Mouse (Mus musculus) stomach, embryonic 15.5 days (tissue): ENCODE measurements around the gene Cdh13. TPM values are rescaled to one million over a fixed set of nuclear protein-coding genes. Genes with fewer than 3 reads are reported as not detected.

Experiments
- ATAC-seq: fragments of 200-750 bp; cut with Nextera tagmentation; 2 replicates; pipeline ENCODE4 v1.8.0; 2017; ENCODE audit warnings: low read depth, moderate number of reproducible peaks, moderate TSS enrichment; ENCODE audit not compliant: insufficient read depth, low FRiP score
- H3K27ac ChIP-seq: fragments of 300-500 bp; sonication (generic); 2 replicates; pipeline ENCODE4 v1.5.1; 2015; ENCODE audit warnings: mild to moderate bottlenecking, inconsistent platforms
- H3K27me3 ChIP-seq: fragments of 300-500 bp; sonication (generic); replicated peaks from 2 replicates; pipeline ENCODE4 v1.6.1; 2015; ENCODE audit warnings: inconsistent platforms
- H3K36me3 ChIP-seq: fragments of 300-500 bp; sonication (generic); 2 replicates; pipeline ENCODE4 v1.6.1; 2015; ENCODE audit warnings: inconsistent platforms
- H3K4me1 ChIP-seq: fragments of 300-500 bp; sonication (generic); 2 replicates; pipeline ENCODE4 v1.6.1; 2015; ENCODE audit warnings: inconsistent platforms
- H3K4me2 ChIP-seq: fragments of 300-500 bp; sonication (generic); 2 replicates; pipeline ENCODE4 v1.6.1; 2015; ENCODE audit warnings: mild to moderate bottlenecking, inconsistent platforms
- H3K4me3 ChIP-seq: fragments of 300-500 bp; sonication (generic); replicated peaks from 2 replicates; pipeline ENCODE4 v1.5.1; 2015; ENCODE audit warnings: inconsistent platforms
- H3K9ac ChIP-seq: fragments of 300-500 bp; sonication (generic); 2 replicates; pipeline ENCODE4 v1.6.1; 2015; ENCODE audit warnings: inconsistent platforms
- H3K9me3 ChIP-seq: fragments of 300-500 bp; sonication (generic); 2 replicates; pipeline ENCODE4 v1.6.1; 2016; ENCODE audit warnings: inconsistent platforms
- WGBS: fragments of 180-500 bp; shearing (Covaris S2); methylation state at CpG from one replicate; pipeline ENCODE4 v1.1.7; 2015; 5-methylcytosine and 5-hydroxymethylcytosine counted together
- polyA plus RNA-seq: library from polyadenylated mRNA; unstranded; fragments of >200 nt; fragmentation: Nextera tagmentation; extraction: Ambion mirVana; gene quantifications from 2 replicates; pipeline ENCODE4 v1.2.1, GENCODE M21; 2015

The Cdh13 gene
- polyA plus RNA-seq, 1 experiment from 2014 or later = 12.1 TPM

DNA sequence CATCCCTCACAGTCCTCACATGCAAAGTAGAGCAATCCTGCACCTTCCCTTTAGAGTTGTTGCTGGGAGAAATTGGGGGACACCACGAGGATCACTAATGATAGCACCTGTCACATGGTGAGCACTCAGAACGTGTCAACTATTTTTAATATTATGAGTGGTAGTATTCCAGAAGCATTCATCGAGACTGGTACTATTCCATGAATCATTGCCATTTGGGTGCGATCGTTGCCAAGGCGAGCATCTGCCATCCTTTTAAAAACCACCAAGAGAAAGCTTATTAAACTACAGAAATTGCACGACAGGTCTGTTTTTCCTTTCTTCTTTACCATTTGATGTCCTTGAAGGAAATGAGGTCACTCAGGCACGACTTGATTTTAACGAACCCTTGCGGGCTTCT, 328.0 kb downstream of the Cdh13 start:
- Histone ChIP-seq H3K9me3 (no peaks in the 10 kb centered on the region), H3K9ac (no peak overlapping the region), H3K27ac (no peak overlapping the region), H3K4me1 (no peaks in the 10 kb centered on the region), H3K27me3 (no peaks in the 10 kb centered on the region), H3K36me3 (no peaks in the 10 kb centered on the region), H3K4me3 (no peak overlapping the region), H3K4me2 (no peak overlapping the region)
- 89% methylated on average over 10 of the region's 10 CpGs for WGBS
- ATAC-seq = no peak

DNA sequence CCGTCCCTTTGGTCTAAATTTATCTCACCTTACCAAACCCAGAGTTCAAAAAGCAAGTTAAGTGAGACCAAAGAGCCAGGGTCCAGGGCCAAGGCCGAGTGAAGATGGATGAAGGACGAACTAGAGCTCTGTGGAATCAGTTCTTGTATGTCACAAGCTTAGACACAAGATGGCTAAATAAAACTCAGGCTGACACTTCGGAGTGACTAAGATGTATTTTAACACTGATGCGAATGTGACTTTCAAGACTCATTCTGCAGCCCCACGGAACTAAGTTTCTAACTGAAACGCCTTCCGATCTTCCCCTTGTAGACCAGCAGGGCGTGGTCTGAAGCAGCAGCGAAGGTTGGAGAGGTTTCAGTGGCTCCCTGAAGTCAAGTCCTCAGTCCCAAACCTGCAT, 334.7 kb downstream of the Cdh13 start:
- no peak for ATAC-seq
- no peak overlapping the region for H3K27ac ChIP-seq

DNA sequence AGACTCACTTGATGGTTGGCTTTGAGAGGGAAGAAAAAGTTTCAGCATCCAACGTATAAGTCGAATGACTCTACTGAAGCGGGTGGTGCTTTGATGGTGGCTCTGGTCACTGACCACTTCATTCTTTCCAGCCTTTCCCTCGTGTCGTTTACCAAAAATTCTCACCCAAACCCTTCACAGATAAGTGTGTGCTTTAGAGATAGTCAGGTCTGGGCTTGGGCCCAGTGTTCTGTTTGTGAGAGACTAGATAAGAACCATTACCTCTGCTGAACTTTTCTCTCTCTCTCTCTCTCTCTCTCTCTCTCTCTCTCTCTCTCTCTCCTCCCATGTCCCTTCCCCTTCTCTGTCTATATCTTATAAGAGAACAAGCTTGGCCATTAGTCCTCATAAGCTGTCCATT, 342.9 kb downstream of the Cdh13 start:
- no peak for ATAC-seq
- Histone ChIP-seq H3K4me3 (no peak overlapping the region), H3K36me3 (no peaks in the 10 kb centered on the region), H3K4me2 (no peak overlapping the region), H3K9me3 (no peaks in the 10 kb centered on the region), H3K27ac (no peak overlapping the region), H3K9ac (no peak overlapping the region), H3K4me1 (no peaks in the 10 kb centered on the region), H3K27me3 (no peaks in the 10 kb centered on the region)
- 80% methylated on average over 5 of the region's 5 CpGs for WGBS

More for the DNA sequence above, 334.7 kb downstream of the Cdh13 start:
- Histone ChIP-seq H3K27me3 (no peaks in the 10 kb centered on the region), H3K4me3 (no peak overlapping the region), H3K36me3 (no peaks in the 10 kb centered on the region), H3K4me2 (no peak overlapping the region), H3K9ac (no peak overlapping the region), H3K9me3 (no peaks in the 10 kb centered on the region), H3K4me1 (no peaks in the 10 kb centered on the region)
- WGBS = 89% methylated on average over 10 of the region's 10 CpGs

DNA sequence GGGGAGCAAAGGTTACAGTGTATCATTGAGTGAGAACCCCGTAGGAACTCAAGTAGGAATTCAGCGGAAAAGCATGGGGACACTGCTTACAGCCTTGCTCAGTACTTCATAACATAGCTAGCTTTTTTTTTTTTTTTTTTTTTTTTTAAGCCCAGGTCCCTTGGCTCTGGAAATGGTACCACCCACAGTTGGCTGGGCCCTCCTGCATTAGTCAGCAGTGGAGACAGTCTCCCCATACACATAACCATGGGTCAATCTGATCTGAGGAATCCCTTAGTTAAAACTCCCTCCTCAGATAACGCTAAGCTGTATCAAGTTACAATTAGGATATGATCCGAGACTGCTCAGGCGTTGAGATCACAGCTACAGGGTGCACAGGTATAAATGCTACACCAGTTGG, 344.2 kb downstream of the Cdh13 start:
- Histone ChIP-seq H3K36me3 (no peaks in the 10 kb centered on the region), H3K27me3 (no peaks in the 10 kb centered on the region), H3K9ac (no peak overlapping the region), H3K4me2 (no peak overlapping the region), H3K27ac (no peak overlapping the region), H3K4me3 (no peak overlapping the region), H3K4me1 (no peaks in the 10 kb centered on the region), H3K9me3 (no peaks in the 10 kb centered on the region)
- no peak for ATAC-seq
- 74% methylated on average over 5 of the region's 5 CpGs for WGBS

DNA sequence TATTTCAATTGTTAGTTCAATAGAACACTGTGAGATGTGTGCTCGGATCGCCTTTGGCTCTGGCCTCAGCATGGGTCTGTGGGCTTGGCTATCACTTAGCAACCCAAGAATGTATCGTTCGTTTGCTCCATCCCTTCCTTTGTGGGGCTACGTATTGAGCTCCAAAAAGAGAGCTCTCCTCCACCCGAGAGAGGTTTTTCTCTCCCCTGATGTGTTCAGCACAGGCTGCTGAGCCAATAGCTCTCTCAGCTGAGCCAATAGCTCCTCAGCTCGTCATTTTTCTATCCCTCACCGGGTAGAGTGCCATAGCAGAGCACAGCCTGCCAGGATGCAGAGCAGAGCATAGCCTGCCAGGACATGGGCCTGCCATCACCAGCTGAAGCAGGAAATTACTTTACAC, 345.2 kb downstream of the Cdh13 start:
- ATAC-seq = no peak

DNA sequence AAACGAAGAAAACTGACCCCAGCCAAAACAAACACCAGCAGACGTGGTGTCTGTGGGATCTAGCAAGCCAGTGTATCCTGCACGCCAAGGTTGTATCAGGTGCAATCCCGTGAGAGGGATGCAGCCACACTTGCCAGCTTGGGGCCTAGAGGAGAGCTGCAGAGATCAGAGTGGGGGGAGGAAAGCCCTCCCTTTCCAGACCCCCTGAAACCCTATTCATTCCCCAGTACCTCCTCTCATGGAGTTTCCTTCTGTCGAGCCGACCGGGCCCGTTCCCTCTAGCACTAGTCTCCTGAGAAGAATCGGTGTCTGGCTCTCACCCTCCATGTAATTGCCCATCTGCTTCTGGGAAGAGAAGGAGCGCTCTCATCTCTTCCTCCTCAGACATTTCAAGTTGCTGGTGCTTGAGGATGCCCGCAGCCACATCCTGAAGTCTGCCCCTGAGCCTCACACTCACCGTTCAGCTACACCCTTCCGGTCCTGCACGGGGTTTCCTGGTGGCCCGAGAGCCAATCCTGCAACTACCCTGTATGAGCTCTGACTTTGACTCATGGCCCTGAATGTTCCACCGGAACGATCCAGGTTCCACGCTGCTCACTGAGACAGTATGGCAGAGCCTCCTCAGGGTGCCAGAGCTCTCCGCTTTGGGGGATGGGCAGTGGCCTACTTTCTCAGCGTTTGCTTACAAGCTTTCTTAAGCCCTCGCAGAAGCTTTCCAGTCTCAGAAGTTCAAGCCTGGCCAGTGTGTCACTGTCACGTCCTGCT, 351.9 kb downstream of the Cdh13 start:
- WGBS = 72% methylated on average over 22 of the region's 22 CpGs
- Histone ChIP-seq H3K27ac (no peak overlapping the region), H3K27me3 (no peaks in the 10 kb centered on the region), H3K4me1 (no peaks in the 10 kb centered on the region), H3K9me3 (no peaks in the 10 kb centered on the region), H3K4me3 (no peak overlapping the region), H3K36me3 (no peaks in the 10 kb centered on the region), H3K9ac (no peak overlapping the region), H3K4me2 (no peak overlapping the region)
- ATAC-seq = no peak

More for the DNA sequence above, 345.2 kb downstream of the Cdh13 start:
- Histone ChIP-seq H3K4me3 (no peak overlapping the region), H3K36me3 (no peaks in the 10 kb centered on the region), H3K9ac (no peak overlapping the region), H3K4me2 (no peak overlapping the region), H3K4me1 (no peaks in the 10 kb centered on the region), H3K27me3 (no peaks in the 10 kb centered on the region), H3K27ac (no peak overlapping the region), H3K9me3 (no peaks in the 10 kb centered on the region)
- 69% methylated on average over 8 of the region's 8 CpGs for WGBS

DNA sequence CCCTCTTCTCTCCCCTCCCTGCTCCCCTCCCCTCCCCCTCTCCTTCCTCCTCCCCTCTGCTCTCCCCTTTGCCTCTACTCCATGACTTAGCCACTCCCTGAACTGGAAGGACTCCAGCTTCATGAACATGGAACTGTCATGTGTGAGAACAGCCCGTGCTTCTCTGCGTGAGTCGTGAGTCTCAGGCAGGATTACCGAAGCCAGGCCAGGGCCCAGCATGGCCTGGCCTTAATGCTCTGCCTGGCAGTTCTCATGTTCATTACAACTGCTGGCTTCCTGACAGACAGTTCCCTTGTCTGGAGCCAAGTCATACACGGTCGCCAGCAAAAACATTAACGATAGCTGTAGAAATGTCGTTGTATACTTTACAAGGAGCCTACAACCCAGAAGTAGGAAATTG, 356.1 kb downstream of the Cdh13 start:
- no peak overlapping the region for H3K4me2 ChIP-seq
- H3K36me3 ChIP-seq = no peaks in the 10 kb centered on the region
- H3K4me1 ChIP-seq = no peaks in the 10 kb centered on the region
- ATAC-seq = no peak
- H3K4me3 ChIP-seq = no peak overlapping the region
- H3K9ac ChIP-seq = no peak overlapping the region
- H3K9me3 ChIP-seq = no peaks in the 10 kb centered on the region
- WGBS = 54% methylated on average over 8 of the region's 8 CpGs
- no peak overlapping the region for H3K27ac ChIP-seq
- no peaks in the 10 kb centered on the region for H3K27me3 ChIP-seq

DNA sequence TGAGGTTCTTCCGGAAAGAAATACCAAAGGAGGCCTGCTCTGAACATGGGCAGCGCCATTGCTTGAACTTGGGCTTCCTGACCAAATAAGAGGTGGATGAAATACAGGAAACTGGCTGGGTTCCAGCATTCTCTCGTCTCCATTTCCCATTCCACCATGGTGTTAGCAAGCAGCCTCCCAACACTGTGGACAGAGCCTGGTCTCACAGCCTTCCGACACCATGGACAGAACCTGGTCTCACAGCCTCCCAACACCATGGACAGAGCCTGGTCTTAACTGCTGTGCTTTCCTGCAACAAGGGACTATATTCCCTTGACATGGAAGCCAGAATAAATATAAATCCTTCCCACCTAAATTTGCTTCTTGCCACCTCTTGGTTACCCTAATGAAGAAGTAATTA, 358.3 kb downstream of the Cdh13 start:
- Histone ChIP-seq H3K36me3 (no peaks in the 10 kb centered on the region), H3K4me1 (no peaks in the 10 kb centered on the region), H3K9ac (no peak overlapping the region)

DNA sequence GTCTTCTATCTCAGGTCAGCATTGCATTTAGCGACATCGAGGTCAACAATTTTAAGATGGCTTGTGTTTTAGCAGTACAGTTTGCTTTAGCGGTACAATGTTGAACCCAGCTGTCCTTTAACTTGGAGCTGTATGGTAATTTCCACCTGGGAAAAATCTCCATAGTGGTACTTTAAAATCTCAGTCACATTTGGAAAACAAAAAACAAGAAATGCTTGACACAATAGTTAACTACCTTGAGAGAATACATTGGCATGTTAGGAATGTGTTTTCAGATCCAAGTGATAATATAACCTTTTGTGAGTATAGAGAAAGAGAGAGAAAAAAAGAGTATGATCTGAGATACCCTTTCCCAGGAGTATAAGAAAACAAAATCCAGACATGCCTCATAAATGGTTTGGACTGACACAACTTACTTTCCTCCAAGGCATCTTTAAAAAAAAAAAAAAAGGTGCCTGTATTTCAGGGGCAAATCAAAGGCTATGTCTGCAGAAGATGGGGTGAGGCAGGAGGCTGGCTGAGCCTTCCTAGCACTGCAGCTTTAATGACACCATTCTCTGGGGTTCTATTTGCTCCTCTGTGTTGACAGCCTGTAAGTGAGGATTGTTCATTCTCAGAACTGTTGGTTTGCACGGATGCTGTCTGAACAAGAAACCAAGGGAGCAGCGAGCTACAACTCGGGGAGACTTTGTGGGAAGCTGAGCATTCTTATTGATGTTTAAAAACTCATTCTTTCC, 365.4 kb downstream of the Cdh13 start:
- Histone ChIP-seq H3K36me3 (no peaks in the 10 kb centered on the region), H3K4me3 (no peak overlapping the region), H3K4me1 (no peaks in the 10 kb centered on the region), H3K27me3 (no peaks in the 10 kb centered on the region), H3K9ac (no peak overlapping the region), H3K4me2 (no peak overlapping the region), H3K27ac (no peak overlapping the region), H3K9me3 (no peaks in the 10 kb centered on the region)
- ATAC-seq = no peak
- WGBS = 67% methylated on average over 6 of the region's 6 CpGs

More for the DNA sequence above, 358.3 kb downstream of the Cdh13 start:
- Histone ChIP-seq H3K27ac (no peak overlapping the region), H3K9me3 (no peaks in the 10 kb centered on the region), H3K27me3 (no peaks in the 10 kb centered on the region), H3K4me3 (no peak overlapping the region), H3K4me2 (no peak overlapping the region)
- ATAC-seq = no peak
- 79% methylated on average over 4 of the region's 4 CpGs for WGBS

DNA sequence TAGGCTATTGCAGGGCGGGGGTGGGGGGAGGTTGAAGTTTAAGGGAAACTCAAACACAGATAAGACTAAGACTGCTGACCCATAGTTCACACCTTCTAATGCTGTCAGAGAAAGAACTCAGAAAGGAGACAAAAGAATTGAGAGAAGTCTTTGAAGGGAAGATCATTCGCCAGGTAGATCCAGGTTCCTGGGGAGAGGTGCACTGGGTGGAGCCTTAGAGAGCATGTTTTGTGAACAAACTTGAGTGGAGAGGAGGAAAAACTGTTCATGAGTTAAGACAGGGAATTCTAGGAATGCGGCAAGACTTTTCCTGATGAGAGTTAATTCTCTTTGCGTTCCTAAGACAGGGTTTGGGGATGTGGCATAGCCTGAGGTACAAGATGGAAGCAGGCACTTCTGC, 366.4 kb downstream of the Cdh13 start:
- no peak overlapping the region for H3K9ac ChIP-seq
- H3K4me1 ChIP-seq = no peaks in the 10 kb centered on the region
- no peaks in the 10 kb centered on the region for H3K36me3 ChIP-seq
- H3K4me2 ChIP-seq = no peak overlapping the region
- H3K9me3 ChIP-seq = no peaks in the 10 kb centered on the region
- H3K27me3 ChIP-seq = no peaks in the 10 kb centered on the region
- no peak overlapping the region for H3K4me3 ChIP-seq
- no peak for ATAC-seq
- WGBS = 65% methylated on average over 4 of the region's 4 CpGs
- H3K27ac ChIP-seq = no peak overlapping the region

DNA sequence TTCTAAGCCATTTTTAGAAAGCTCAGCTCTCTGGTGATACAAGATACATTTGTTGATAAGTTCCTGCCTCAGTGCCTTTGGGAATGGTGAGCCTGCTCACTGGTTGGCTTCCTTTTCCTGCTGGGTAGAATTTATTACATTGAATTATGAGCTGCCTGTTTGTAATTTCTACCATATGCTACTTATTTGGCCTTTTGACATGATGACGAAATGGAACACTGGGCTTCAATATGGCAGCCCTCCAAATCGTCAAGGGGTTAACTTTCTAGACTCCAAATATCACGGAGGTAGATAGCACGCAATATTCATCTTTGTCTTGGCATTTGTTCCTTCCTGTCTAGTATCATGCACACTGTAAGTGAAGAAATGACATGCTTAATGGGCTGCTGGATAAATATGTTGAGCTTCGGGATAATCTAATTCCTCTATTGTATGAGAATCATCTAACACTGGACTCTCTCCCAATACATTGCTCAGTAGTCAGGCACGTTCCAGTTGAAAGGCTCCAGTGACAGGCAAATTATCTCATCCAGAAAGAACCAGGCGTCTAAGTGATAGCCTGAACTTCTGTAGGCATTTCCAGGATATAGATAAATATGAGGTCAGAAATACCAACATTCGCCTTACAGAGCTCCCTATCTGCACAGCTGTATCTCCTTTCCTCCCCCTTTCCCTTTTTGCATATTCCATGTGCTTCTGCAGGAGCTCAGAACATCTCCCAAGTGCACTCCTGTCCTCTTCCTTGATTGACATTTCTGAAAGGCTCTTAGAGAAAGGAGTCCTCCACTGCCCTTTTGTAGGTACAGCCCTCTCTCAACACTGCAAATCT, 378.7 kb downstream of the Cdh13 start:
- Histone ChIP-seq H3K9ac (no peak overlapping the region), H3K4me3 (no peak overlapping the region), H3K4me1 (no peaks in the 10 kb centered on the region), H3K4me2 (no peak overlapping the region), H3K27ac (no peak overlapping the region), H3K27me3 (no peaks in the 10 kb centered on the region), H3K36me3 (no peaks in the 10 kb centered on the region), H3K9me3 (no peaks in the 10 kb centered on the region)
- WGBS = 58% methylated on average over 8 of the region's 8 CpGs
- ATAC-seq = no peak

DNA sequence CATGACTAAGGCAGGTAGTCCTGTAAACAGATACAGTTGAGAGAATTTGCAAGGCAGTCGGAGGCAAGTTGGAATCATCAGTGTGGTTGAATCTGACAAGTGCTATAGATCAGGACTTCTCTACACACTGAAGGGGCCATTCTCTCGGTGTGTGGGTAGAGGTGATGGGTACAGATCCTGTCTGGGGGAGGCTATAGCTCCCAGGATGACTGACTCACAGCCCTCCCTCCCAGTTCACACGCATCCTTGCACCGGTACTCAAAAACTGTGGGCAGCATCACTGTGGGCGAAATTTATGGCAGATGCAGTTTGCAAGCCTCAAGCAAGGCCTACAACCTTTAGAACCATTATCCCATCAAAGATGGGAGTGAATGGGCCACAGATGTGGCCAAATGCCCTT, 381.5 kb downstream of the Cdh13 start:
- H3K4me1 ChIP-seq = no peaks in the 10 kb centered on the region
- no peaks in the 10 kb centered on the region for H3K27me3 ChIP-seq
- no peak overlapping the region for H3K27ac ChIP-seq
- no peak for ATAC-seq
- H3K9me3 ChIP-seq = no peaks in the 10 kb centered on the region
- H3K4me3 ChIP-seq = no peak overlapping the region
- WGBS = 84% methylated on average over 5 of the region's 5 CpGs
- H3K36me3 ChIP-seq = no peaks in the 10 kb centered on the region
- no peak overlapping the region for H3K9ac ChIP-seq
- no peak overlapping the region for H3K4me2 ChIP-seq
